Mouse (Mus musculus) large intestine, adult 2 months (tissue): Measurements from ENCODE around the gene Crtc3. TPM values are rescaled to one million over a fixed set of nuclear protein-coding genes. Genes with fewer than 3 reads are reported as not detected.
A peak's percentile ranks its signal among the peaks of the same experiment; 100 is the strongest.

Source experiments
- DNase-seq: peaks from one replicate; pipeline ENCODE4 v3.0.0-alpha.2; 2012; ENCODE audit warnings: low read depth, low spot score
- WGBS: fragments of 180-500 bp; shearing (Covaris S2); methylation state at CpG from one replicate; pipeline ENCODE4 v1.1.7; 2018; 5-methylcytosine and 5-hydroxymethylcytosine counted together
- polyA plus RNA-seq: library from polyadenylated mRNA; depleted of rRNA; stranded (reverse); fragments of >200 nt; gene quantifications from 2 replicates; pipeline ENCODE4 v1.2.3, GENCODE M21; 2012

The Crtc3 gene
- polyA plus RNA-seq, 1 experiment = 7.2 TPM

DNA sequence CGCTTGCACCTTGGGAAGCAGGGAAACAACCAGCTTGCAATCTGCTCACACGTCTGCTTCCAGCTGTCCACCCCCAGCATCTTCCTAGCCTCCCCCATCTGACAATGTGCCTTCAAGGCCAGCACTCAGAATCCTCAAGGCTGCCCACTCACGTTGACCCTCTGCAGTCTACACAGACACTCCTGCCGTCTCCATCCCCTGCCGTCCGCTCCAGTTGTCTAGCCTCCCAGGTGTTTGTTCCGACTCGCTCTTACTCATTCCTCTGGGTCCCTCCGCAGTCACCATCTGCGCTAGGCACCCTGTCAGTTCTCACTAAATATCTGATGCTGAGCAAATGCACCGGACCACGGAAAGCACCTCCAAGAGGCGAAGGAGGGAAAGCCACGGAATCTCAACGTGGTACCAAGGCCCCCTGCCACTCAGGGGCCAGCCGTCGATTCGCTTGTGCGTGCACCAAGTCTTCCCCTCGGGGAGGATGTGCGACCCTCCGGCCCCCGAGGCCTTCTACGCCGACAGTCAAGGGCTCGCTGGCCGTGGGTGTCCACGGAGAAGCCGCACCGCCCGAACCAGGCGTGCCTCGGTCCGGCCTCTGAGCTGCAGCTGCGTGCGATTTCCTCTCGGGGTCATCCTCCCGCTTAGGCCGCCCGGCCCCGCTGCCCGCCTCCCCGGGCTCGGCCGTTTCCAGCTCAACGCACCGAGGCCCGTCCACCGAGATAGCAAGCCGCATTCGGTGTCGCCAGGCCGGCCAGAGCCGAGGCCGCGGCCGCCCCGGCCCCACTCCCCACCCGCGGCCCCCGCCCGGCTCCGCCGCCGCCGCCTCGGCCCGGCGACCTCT, 739 bp downstream of the Crtc3 start:
- 2% methylated on average over 64 of the region's 69 CpGs for WGBS
- peak; percentile 19 for DNase-seq

GRCm38 (mm10) chr7:80685639-80686038, 3.0 kb downstream of the Crtc3 start:
- DNase-seq = no peak
- WGBS = 84% methylated on average over 5 of the region's 5 CpGs

GRCm38 (mm10) chr7:80682630-80683029, 6.0 kb downstream of the Crtc3 start:
- 40% methylated on average over 1 of the region's 1 CpGs for WGBS
- no peak for DNase-seq

GRCm38 (mm10) chr7:80680218-80680847, 8.3 kb downstream of the Crtc3 start:
- DNase-seq = no peak
- WGBS = 59% methylated on average over 12 of the region's 12 CpGs

- 82% methylated on average over 3 of the region's 3 CpGs for WGBS
- DNase-seq = no peak
These were observed 16.4 kb downstream of the Crtc3 start for GRCm38 (mm10) chr7:80672323-80672722.

DNA sequence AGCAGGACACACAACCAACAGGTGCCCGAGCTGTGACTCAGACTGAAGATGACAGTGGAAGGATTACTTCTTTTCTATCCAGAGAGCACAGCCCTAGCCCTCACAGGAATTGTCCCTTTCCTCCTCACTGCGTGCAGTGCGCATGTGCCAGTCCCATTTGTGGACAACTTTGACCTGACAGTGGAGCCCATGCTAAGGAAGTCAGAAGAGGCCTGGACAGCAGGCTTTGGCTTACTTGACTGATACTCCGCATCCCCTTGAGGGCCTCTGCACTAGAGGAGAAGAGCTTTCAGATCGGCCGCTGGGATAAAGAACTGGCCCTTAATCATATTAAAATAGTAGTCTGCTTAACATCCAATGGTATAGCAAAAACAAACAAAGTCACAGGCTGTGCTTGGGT, 17.8 kb downstream of the Crtc3 start:
- no peak for DNase-seq
- 85% methylated on average over 6 of the region's 6 CpGs for WGBS

DNA sequence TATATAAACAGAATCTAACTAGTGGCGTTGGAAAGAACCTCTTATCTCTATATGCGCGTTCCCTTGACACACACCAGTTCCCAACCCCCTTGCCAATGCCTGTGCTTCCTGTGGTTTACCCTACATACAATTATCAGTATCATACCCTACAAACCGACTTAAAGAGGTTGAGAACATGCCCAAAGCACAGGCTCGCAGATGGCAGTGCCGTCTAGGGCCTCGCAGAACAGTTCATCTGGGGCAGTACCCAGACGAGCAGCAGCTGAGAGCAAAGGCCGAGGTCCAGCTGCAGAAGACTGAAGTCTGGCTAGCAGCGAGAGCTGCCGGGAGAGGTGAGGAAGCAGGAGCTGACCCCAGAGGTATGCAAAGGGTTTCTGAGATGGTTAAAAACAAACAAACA, 21.5 kb downstream of the Crtc3 start:
- 55% methylated on average over 11 of the region's 11 CpGs for WGBS
- no peak for DNase-seq

DNA sequence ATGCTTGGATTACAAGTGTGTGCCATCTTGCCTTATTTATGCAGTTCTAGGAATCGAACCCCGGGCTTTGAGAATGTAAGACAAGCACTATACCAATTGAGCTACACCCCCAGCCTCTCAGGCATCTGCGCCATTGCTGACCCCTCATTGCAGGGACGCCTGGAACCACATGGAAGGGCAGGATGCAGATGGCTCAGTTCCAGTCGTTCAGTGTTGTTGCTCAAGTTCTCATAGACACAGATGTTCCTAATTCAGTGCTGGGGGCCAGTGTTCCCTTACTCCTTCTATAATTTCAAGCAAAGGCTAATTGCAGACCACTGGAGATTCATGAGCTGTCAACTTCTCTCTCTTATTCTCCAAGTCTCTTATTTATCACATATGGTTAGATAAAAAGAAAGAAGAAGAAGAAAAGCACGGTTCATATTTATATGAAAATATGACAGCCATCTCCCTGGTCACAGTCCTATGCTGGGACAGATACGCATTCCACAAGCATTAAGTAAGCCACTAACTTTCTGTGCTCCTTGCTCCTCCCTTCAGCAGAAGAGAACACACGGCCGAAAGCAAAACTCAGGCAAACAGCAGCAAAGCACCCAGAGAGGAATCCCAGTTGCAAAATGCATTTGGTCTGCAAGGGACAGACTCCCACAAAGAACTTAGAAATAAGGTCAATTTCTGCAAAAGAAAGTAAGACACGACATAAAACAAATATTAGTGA, 22.3 kb downstream of the Crtc3 start:
- 61% methylated on average over 10 of the region's 10 CpGs for WGBS
- no peak for DNase-seq

GRCm38 (mm10) chr7:80661082-80661481, 27.6 kb downstream of the Crtc3 start:
- WGBS = 96% methylated on average over 4 of the region's 4 CpGs
- DNase-seq = no peak

DNA sequence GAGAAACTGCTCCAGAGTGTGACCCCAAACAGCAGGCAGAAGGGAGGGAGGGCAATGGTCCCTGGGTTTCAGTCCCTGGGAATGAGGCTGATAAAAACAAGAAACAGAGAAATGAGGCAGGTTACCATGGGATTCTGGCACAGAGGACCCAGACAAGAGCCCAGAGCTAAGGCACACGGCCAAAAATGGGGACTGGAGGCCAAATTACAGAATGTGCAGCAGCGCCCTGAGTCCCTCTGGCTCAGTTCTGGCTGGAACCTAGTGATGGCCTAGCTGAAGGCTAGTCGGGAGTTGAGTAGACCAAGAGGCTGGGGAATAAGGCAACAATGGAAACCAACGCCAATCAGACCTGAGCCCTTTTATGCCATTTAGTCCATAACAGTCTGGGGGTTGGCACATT, 28.1 kb downstream of the Crtc3 start:
- DNase-seq = no peak
- WGBS = 61% methylated on average over 4 of the region's 4 CpGs

DNA sequence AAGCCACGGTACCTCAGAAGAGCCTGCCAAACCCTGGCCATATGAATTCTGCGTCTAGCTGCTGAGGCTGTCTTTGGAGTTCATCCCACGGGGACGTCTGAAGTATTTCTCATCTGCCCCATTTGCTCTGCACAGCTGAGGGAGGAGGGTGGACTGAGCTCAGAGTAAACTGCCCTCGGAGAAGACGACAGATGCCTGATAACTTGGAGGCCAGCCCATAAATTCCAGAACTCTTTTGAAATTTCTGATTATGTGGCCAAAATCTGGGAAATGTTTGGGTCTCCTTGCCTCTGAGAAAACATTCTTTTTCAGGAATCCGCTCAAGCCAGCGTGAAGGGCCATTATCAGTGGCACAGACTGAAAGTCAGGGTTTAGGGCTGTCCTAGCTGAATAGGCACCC, 30.8 kb downstream of the Crtc3 start:
- 70% methylated on average over 8 of the region's 8 CpGs for WGBS

GRCm38 (mm10) chr7:80655350-80656013, 33.2 kb downstream of the Crtc3 start:
- DNase-seq = no peak
- 49% methylated on average over 6 of the region's 6 CpGs for WGBS

More for the DNA sequence above, 30.8 kb downstream of the Crtc3 start:
- DNase-seq = no peak

DNA sequence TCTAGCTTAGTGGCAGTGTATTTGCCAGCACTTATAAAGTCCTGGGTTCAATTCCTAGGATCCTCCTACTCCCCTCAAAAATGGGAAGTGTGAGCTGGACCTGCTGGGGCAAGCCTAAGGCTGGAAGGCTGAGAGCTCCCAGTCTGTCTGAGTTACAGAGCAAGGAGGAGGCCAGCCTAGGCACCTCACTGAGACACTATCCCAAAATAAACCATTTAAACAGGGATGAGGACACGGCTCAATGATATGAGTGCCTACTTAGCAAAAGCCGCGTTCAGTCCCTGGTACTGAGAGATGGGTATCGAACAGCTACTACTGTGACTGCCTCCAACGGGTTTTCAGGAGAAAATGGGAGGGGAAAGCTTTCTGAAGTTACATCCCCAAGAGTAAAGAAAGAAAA, 33.8 kb downstream of the Crtc3 start:
- WGBS = 56% methylated on average over 5 of the region's 5 CpGs
- no peak for DNase-seq

DNA sequence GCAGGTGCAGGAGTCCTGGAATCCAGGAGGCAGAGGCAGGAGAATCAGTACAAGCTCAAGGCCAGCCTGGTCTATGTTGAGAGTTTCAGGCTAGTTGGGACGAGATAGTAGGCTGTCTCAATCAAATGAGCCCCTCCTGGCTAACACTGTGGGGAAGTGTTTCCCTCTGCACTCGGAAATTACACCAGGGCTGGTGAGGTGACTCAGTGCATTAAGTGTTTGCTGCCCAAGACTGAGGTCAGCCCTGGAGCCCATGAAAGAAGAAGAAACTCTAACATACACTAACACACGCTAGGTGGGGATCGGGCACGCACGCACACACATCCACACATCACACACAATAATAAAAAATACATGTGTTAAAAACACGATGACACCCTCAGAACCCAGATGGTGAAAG, 34.3 kb downstream of the Crtc3 start:
- whole genome bisulfite sequencing = 80% methylated on average over 7 of the region's 7 CpGs
- DNase-seq = no peak

GRCm38 (mm10) chr7:80653971-80654370, 34.7 kb downstream of the Crtc3 start:
- DNase-seq = no peak
- 92% methylated on average over 7 of the region's 7 CpGs for WGBS

- 79% methylated on average over 10 of the region's 10 CpGs for WGBS
- no peak for DNase-seq
These were observed 35.6 kb downstream of the Crtc3 start for GRCm38 (mm10) chr7:80653077-80653476.

GRCm38 (mm10) chr7:80652289-80652688, 36.4 kb downstream of the Crtc3 start:
- no peak for DNase-seq
- 70% methylated on average over 5 of the region's 5 CpGs for WGBS

GRCm38 (mm10) chr7:80647437-80647871, 41.2 kb downstream of the Crtc3 start:
- peak; percentile 19 for DNase-seq

DNA sequence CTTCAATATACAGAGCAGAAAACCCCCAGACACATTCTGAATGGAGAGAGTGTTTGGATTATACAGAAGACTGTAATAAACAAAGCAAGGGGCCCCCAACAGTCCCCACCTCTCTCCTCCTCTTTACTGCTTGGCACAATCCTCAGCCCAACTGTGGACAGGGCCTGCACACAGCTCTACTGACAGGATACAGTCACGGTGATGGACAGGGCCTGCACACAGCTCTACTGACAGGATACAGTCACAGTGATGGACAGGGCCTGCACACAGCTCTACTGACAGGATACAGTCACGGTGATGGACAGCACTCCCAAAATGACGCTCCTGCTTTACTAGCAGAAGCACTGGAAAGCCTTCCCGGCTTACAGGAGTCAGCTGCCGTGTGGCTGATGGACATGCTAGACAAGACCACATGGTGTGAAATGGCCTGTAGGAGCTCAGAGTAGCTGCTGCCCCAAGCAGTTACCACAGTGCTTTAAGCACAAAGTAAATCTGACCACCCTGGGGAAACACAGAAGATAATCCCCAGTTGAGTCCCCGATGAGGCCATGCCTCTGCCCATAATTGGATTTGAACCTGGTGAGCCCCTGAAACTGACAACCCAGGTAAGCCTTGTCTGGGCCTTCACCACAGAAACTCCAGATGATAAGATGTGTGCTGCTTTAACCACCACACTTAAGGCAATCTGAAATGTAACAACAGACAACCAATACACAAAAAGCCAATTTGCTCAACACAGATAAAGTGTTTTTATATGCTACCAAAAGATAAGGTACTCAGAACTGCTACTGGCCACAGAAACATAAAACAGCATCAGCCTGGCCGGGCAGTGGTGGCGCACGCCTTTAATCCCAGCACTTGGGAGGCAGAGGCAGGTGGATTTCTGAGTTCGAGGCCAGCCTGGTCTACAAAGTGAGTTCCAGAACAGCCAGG, 42.3 kb downstream of the Crtc3 start:
- no peak for DNase-seq
- WGBS = 83% methylated on average over 10 of the region's 10 CpGs

More at GRCm38 (mm10) chr7:80647437-80647871, 41.2 kb downstream of the Crtc3 start:
- WGBS = 25% methylated on average over 7 of the region's 7 CpGs
